Mouse (Mus musculus) cerebellum, adult 2 months (tissue): Measurements from ENCODE around the gene Atp8b3.

Experiments used
- CTCF ChIP-seq: fragments of 200-500 bp; IDR thresholded peaks from 2 replicates; pipeline ENCODE4 v1.5.1; 2011; ENCODE audit warnings: low read depth, mild to moderate bottlenecking, control low read depth, low read length, moderate library complexity, borderline replicate concordance; ENCODE audit not compliant: insufficient read depth
- POLR2A ChIP-seq: fragments of 200-500 bp; IDR thresholded peaks from 2 replicates; pipeline ENCODE4 v1.6.1; 2011; ENCODE audit warnings: low read length, control low read depth, borderline replicate concordance; ENCODE audit not compliant: insufficient read depth

DNA sequence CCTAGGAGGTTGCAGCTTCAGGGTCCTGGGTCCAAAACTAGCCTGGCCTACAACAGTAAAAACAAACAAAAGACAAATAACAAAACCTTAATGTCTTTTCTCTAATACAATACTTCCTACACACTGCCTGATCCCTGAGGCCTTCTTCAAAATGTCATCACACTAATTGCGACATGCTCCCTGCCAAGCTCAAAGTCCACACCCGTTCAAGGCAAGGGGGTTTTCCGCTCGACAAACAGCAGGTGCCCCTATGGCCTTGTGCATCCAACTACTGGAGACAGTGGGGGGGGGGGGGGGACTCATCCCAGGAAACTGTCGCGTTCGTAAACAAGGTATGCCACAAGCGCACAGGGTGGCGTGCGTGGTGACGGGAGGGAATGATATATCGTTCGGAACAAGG is 21.7 kb upstream of the Atp8b3 start:
- TF ChIP-seq CTCF: no peak
- TF ChIP-seq POLR2A: no peak
